Mouse (Mus musculus) liver, embryonic 16.5 days (tissue): ENCODE results near the gene Snx14. TPM values are rescaled to one million over a fixed set of nuclear protein-coding genes. Genes with fewer than 3 reads are reported as not detected.
A peak's percentile ranks its signal among the peaks of the same experiment; 100 is the strongest.

Source experiments
- ATAC-seq: fragments of 200-750 bp; cut with Nextera tagmentation; 2 replicates; pipeline ENCODE4 v1.8.0; 2017; ENCODE audit warnings: low read depth, mild to moderate bottlenecking, moderate number of reproducible peaks, moderate library complexity
- H3K27ac ChIP-seq: fragments of 300-500 bp; sonication (generic); 2 replicates; pipeline ENCODE4 v1.5.1; 2014; ENCODE audit warnings: mild to moderate bottlenecking, low read length
- H3K27me3 ChIP-seq: fragments of 300-500 bp; sonication (generic); 2 replicates; pipeline ENCODE4 v1.6.1; 2014; ENCODE audit warnings: low read depth, low read length, mixed read lengths; ENCODE audit not compliant: control insufficient read depth, insufficient read depth
- H3K36me3 ChIP-seq: fragments of 300-500 bp; sonication (generic); 2 replicates; pipeline ENCODE4 v1.6.1; 2014; ENCODE audit warnings: mild to moderate bottlenecking; ENCODE audit not compliant: control insufficient read depth, insufficient read depth
- H3K4me1 ChIP-seq: fragments of 300-500 bp; sonication (generic); 2 replicates; pipeline ENCODE4 v1.6.1; 2014; ENCODE audit warnings: low read depth, low read length, mixed read lengths; ENCODE audit not compliant: control insufficient read depth
- H3K4me2 ChIP-seq: fragments of 300-500 bp; sonication (generic); 2 replicates; pipeline ENCODE4 v1.6.1; 2014; ENCODE audit warnings: low read depth, low read length, mixed read lengths
- H3K4me3 ChIP-seq: fragments of 300-500 bp; sonication (generic); 2 replicates; pipeline ENCODE4 v1.5.1; 2014; ENCODE audit warnings: low read depth, mild to moderate bottlenecking, low read length
- H3K9ac ChIP-seq: fragments of 300-500 bp; sonication (generic); 2 replicates; pipeline ENCODE4 v1.6.1; 2014; ENCODE audit warnings: low read depth, low read length
- H3K9me3 ChIP-seq: fragments of 300-500 bp; sonication (generic); replicated peaks from 2 replicates; pipeline ENCODE4 v1.6.1; 2016; ENCODE audit warnings: low read length; ENCODE audit not compliant: control insufficient read depth
- WGBS: fragments of 180-500 bp; shearing (Covaris S2); extraction: QIAGEN DNeasy Blood & Tissue Kit; methylation state at CpG from one replicate; pipeline ENCODE4 v1.1.7; 2014; ENCODE audit not compliant: insufficient replicate concordance; 5-methylcytosine and 5-hydroxymethylcytosine counted together
- polyA plus RNA-seq: library from polyadenylated mRNA; unstranded; fragments of >200 nt; fragmentation: Nextera tagmentation; extraction: Ambion mirVana; gene quantifications from 2 replicates; pipeline ENCODE4 v1.2.1, GENCODE M21; 2015

Snx14 gene
- polyA plus RNA-seq, 1 experiment from 2014 or later = 12.3 TPM

DNA sequence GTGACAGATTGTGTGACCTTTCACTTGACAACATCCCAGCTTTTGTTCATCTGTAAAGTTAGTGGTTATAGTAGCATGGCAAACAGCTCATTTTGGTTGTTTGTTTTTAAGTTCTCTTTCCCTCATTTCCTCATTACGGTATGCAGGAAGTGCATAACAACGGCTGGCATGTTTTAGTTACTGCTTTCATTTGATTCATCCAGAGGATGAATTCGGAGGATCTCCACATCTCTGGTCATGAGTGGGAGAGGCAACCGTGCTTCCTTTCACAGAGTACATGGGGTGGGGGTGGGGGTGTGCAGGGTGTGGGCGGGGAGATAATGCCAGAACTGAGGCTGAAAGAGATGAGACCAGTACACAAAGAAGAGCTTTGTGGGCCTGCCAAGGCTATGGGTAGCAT, 91.9 kb downstream of the Snx14 start:
- H3K4me3 ChIP-seq = no peak overlapping the region
- H3K36me3 ChIP-seq = no peaks in the 10 kb centered on the region
- H3K4me2 ChIP-seq = no peak overlapping the region
- H3K9me3 ChIP-seq = no peaks in the 10 kb centered on the region
- no peak for ATAC-seq
- H3K9ac ChIP-seq = no peak overlapping the region
- H3K27me3 ChIP-seq = no peaks in the 10 kb centered on the region
- no peak overlapping the region for H3K27ac ChIP-seq
- WGBS = 33% methylated on average over 5 of the region's 5 CpGs
- H3K4me1 ChIP-seq = no peaks in the 10 kb centered on the region; the same call in 1 of the 2 replicates

DNA sequence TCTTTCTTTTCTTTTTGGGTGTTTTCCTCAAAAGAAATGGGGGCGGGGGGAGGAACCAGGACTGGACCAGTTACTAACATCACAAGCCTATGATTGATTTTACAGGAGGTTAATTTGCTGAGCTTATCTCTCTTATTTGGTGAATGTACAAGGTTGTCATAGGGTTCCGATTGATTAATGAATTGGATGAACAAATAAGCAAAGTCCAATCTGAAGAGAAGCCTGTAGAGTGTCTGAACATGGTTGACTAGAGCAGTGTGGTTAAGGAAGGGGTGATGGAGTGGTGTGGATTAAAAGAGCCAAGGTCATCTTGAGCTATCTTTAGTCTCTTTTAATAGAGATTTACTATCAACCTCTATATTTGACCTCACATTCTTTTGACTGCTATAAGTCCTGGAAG, 94.3 kb downstream of the Snx14 start:
- Histone ChIP-seq H3K4me1 (no peaks in the 10 kb centered on the region; the same call in 1 of the 2 replicates), H3K27ac (no peak overlapping the region), H3K36me3 (no peaks in the 10 kb centered on the region), H3K4me3 (no peak overlapping the region), H3K27me3 (no peaks in the 10 kb centered on the region), H3K4me2 (no peak overlapping the region), H3K9me3 (no peaks in the 10 kb centered on the region), H3K9ac (no peak overlapping the region)
- WGBS = 66% methylated on average over 2 of the region's 2 CpGs
- ATAC-seq = no peak; the same call in 1 of the 2 replicates

- Histone ChIP-seq H3K36me3 (no peaks in the 10 kb centered on the region), H3K27me3 (no peaks in the 10 kb centered on the region), H3K4me2 (no peak overlapping the region), H3K4me1 (no peaks in the 10 kb centered on the region; the same call in 1 of the 2 replicates), H3K27ac (no peak overlapping the region), H3K9ac (no peak overlapping the region), H3K9me3 (no peaks in the 10 kb centered on the region), H3K4me3 (no peak overlapping the region)
- 79% methylated on average over 3 of the region's 3 CpGs for WGBS
- no peak for ATAC-seq
Measured at GRCm38 (mm10) chr9:88342701-88343100, 96.1 kb downstream of the Snx14 start.

- Histone ChIP-seq H3K4me1 (no peaks in the 10 kb centered on the region; the same call in 1 of the 2 replicates), H3K4me2 (no peak overlapping the region), H3K27me3 (no peaks in the 10 kb centered on the region), H3K9me3 (no peaks in the 10 kb centered on the region), H3K36me3 (no peaks in the 10 kb centered on the region), H3K27ac (no peak overlapping the region), H3K9ac (no peak overlapping the region), H3K4me3 (no peak overlapping the region)
- no peak for ATAC-seq
- WGBS = 59% methylated on average over 7 of the region's 7 CpGs
Measured at GRCm38 (mm10) chr9:88342241-88342640, 96.5 kb downstream of the Snx14 start.

GRCm38 (mm10) chr9:88340819-88341218, 97.9 kb downstream of the Snx14 start:
- Histone ChIP-seq H3K4me3 (no peak overlapping the region), H3K36me3 (no peaks in the 10 kb centered on the region), H3K27ac (no peak overlapping the region), H3K27me3 (no peaks in the 10 kb centered on the region), H3K4me2 (no peak overlapping the region), H3K9ac (no peak overlapping the region), H3K9me3 (no peaks in the 10 kb centered on the region), H3K4me1 (no peaks in the 10 kb centered on the region)
- WGBS = 64% methylated on average over 3 of the region's 3 CpGs
- no peak for ATAC-seq

- no peak overlapping the region for H3K4me2 ChIP-seq
- H3K27me3 ChIP-seq = no peaks in the 10 kb centered on the region
- peaks cover 4% of the 10 kb centered on the region; the same call in 1 of the 2 replicates for H3K4me1 ChIP-seq
- H3K27ac ChIP-seq = no peak overlapping the region
- H3K9me3 ChIP-seq = no peaks in the 10 kb centered on the region
- 59% methylated on average over 1 of the region's 2 CpGs for WGBS
- no peaks in the 10 kb centered on the region for H3K36me3 ChIP-seq
- no peak for ATAC-seq
- no peak overlapping the region for H3K9ac ChIP-seq
- H3K4me3 ChIP-seq = no peak overlapping the region
Measured at GRCm38 (mm10) chr9:88335839-88336238, 102.9 kb downstream of the Snx14 start.

DNA sequence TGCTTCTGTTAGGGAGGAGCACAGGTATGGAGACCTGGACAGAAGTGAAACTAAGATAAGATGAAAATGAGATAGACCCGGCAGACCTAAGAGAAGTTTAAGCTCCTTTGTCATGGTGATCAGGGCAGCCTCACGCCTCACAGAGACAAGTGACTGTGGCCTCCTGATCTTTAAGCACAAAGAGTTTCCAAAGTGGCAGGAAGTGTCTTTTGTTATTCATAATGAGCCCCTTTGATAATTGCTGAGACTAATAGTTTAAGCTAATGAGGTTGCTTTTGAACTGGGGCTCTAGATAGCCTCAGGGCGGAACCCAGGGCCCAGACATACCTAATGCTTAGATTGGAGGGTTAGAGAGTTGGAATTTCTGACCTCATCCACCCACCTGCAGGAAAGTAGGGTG, 106.3 kb downstream of the Snx14 start:
- 46% methylated on average over 3 of the region's 3 CpGs for WGBS
- peaks cover 4% of the 10 kb centered on the region; the same call in 1 of the 2 replicates for H3K4me1 ChIP-seq
- no peak overlapping the region for H3K4me2 ChIP-seq
- no peaks in the 10 kb centered on the region for H3K9me3 ChIP-seq
- H3K4me3 ChIP-seq = no peak overlapping the region
- peaks cover 16% of the 10 kb centered on the region for H3K27me3 ChIP-seq
- ATAC-seq = no peak
- no peaks in the 10 kb centered on the region for H3K36me3 ChIP-seq
- H3K27ac ChIP-seq = no peak overlapping the region
- no peak overlapping the region for H3K9ac ChIP-seq

- no peak overlapping the region for H3K27ac ChIP-seq
- WGBS = 34% methylated on average over 3 of the region's 3 CpGs
- H3K4me2 ChIP-seq = no peak overlapping the region
Measured at GRCm38 (mm10) chr9:88330316-88330715, 108.4 kb downstream of the Snx14 start.

DNA sequence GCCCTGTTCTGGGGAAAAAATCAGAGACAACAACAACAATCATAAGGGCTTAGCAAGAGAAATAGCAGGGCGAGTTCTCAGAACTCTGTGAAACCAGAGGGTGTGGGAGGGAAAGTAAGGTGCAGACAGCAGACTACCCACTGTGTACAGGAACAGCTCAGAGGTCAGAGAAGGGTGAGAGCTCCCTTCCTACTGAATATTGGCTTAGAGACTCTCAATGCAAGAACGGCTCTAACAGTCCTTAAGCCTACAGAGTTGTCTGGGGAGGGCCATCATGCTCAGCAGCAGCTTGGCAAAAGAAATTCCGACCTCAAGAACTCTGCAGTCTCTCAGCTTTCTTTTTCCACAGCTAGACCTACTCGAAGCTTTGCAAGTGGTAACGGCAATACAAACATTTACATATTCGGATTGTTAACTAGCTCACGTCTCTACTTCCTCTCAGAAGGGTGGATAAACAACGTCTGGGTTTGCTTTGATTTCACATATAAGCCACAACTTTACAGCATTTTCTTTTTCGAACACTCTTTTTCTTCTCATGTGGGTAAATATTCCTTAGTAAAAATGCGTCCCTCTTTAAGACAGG, 109.5 kb downstream of the Snx14 start:
- Histone ChIP-seq H3K27me3 (peaks cover 26% of the 10 kb centered on the region), H3K9ac (no peak overlapping the region), H3K4me3 (peak overlapping the region; percentile 13), H3K4me1 (peaks cover 4% of the 10 kb centered on the region; the same call in 1 of the 2 replicates), H3K27ac (peak overlapping the region; percentile 15), H3K36me3 (no peaks in the 10 kb centered on the region), H3K4me2 (peak overlapping the region; percentile 23), H3K9me3 (no peaks in the 10 kb centered on the region)
- ATAC-seq = no peak
- WGBS = 28% methylated on average over 10 of the region's 10 CpGs

More at GRCm38 (mm10) chr9:88330316-88330715, 108.4 kb downstream of the Snx14 start:
- Histone ChIP-seq H3K4me1 (peaks cover 4% of the 10 kb centered on the region; the same call in 1 of the 2 replicates), H3K4me3 (no peak overlapping the region), H3K9me3 (no peaks in the 10 kb centered on the region), H3K9ac (no peak overlapping the region), H3K36me3 (no peaks in the 10 kb centered on the region), H3K27me3 (peaks cover 26% of the 10 kb centered on the region)
- no peak; the same call in 1 of the 2 replicates for ATAC-seq
